7 mouse cellular contexts compared by ENCODE assay signal in the genomic region with DNA sequence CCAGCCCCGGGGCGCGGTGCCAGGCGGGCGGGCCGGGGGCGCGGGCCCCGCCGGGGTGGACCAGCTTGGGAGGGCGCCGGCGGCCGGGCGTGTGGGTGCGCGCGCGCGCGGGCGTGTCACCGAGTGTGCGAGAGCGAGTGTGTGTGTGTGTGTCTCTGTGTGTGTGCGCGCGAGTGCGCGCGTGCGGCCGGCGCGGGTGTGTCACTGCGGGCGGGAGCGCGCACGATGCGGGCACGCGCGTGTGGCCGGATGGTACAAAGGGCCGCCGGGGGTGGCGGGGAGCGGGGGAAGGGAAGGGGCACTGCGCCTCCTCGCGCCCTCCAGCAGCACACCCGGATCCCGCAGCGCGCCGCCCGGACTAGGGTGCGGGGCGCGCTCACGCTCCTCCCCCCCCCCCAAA. TPM values are rescaled to one million over a fixed set of nuclear protein-coding genes. Genes with fewer than 3 reads are reported as not detected.
DNase-seq lines count a peak whose midpoint lies in the region; ATAC-seq and TF ChIP-seq lines count a peak whose summit lies in the region.

No protein-coding gene starts in this region.

- peaks cover 28% of the 10 kb centered on the region for H3K27me3 ChIP-seq in forebrain, embryonic 12.5 days
- peaks cover 90% of the 10 kb centered on the region for H3K27me3 ChIP-seq in limb, embryonic 13.5 days
- H3K27me3 ChIP-seq in midbrain, embryonic 16.5 days (ENCODE audit: control insufficient read depth, insufficient read depth, low read depth, low read length), result no peaks in the 10 kb centered on the region

- H3K27ac ChIP-seq in forebrain, embryonic 12.5 days, result peak overlapping the region; percentile 96
- no peak overlapping the region for H3K27ac ChIP-seq in limb, embryonic 13.5 days
- peak overlapping the region; percentile 97 for H3K27ac ChIP-seq in midbrain, embryonic 16.5 days (ENCODE audit: low read length)

- ATAC-seq in forebrain, embryonic 12.5 days (ENCODE audit: low FRiP score), result peak; percentile 53
- ATAC-seq in limb, embryonic 13.5 days (ENCODE audit: low FRiP score, low read depth), result peak; percentile 19; the same call in 1 of the 2 replicates
- ATAC-seq in midbrain, embryonic 16.5 days, result peak; percentile 9

- H3K36me3 ChIP-seq in forebrain, embryonic 12.5 days (replicated peaks), result no peaks in the 10 kb centered on the region
- H3K36me3 ChIP-seq in limb, embryonic 13.5 days, result no peaks in the 10 kb centered on the region
- H3K36me3 ChIP-seq in midbrain, embryonic 16.5 days (ENCODE audit: control insufficient read depth, insufficient read depth, low read length), result no peaks in the 10 kb centered on the region

- peak overlapping the region; percentile 95 for H3K9ac ChIP-seq in forebrain, embryonic 12.5 days
- peak overlapping the region; percentile 69 for H3K9ac ChIP-seq in limb, embryonic 13.5 days
- H3K9ac ChIP-seq in midbrain, embryonic 16.5 days (ENCODE audit: low read depth, low read length), result peak overlapping the region; percentile 98

- DNase-seq in MN1 (ENCODE audit: low spot score), result peak; percentile 71
- DNase-seq in brain, embryonic 14.5 days (ENCODE audit: low read depth), result peak; percentile 95
- DNase-seq in kidney, adult 18-20 months, result peak; percentile 69
- DNase-seq in testis, postnatal 14 days (ENCODE audit: low spot score), result peak; percentile 52

- H3K9me3 ChIP-seq in forebrain, embryonic 12.5 days, result no peaks in the 10 kb centered on the region
- H3K9me3 ChIP-seq in limb, embryonic 13.5 days, result no peaks in the 10 kb centered on the region
- no peaks in the 10 kb centered on the region for H3K9me3 ChIP-seq in midbrain, embryonic 16.5 days (replicated peaks; ENCODE audit: control insufficient read depth, low read length, poor library complexity, severe bottlenecking)

- H3K4me3 ChIP-seq in forebrain, embryonic 12.5 days (replicated peaks), result peak overlapping the region; percentile 76
- H3K4me3 ChIP-seq in limb, embryonic 13.5 days, result peak overlapping the region; percentile 69
- peak overlapping the region; percentile 74 for H3K4me3 ChIP-seq in midbrain, embryonic 16.5 days (ENCODE audit: low read depth, low read length)

- peaks cover 74% of the 10 kb centered on the region for H3K4me1 ChIP-seq in forebrain, embryonic 12.5 days
- peaks cover 66% of the 10 kb centered on the region for H3K4me1 ChIP-seq in limb, embryonic 13.5 days
- H3K4me1 ChIP-seq in midbrain, embryonic 16.5 days (ENCODE audit: control insufficient read depth, insufficient read depth, low read length), result peaks cover 51% of the 10 kb centered on the region

- 2% methylated on average over 44 of the region's 62 CpGs for WGBS in forebrain, embryonic 12.5 days
- WGBS in limb, embryonic 13.5 days, result 0% methylated on average over 20 of the region's 62 CpGs
- WGBS in midbrain, embryonic 16.5 days, result 0% methylated on average over 14 of the region's 62 CpGs

- H3K4me2 ChIP-seq in forebrain, embryonic 12.5 days, result peak overlapping the region; percentile 85
- H3K4me2 ChIP-seq in limb, embryonic 13.5 days (replicated peaks), result peak overlapping the region; percentile 97
- peak overlapping the region; percentile 91 for H3K4me2 ChIP-seq in midbrain, embryonic 16.5 days (ENCODE audit: low read length)

- TF ChIP-seq POLR2A in brain, embryonic 14.5 days (IDR thresholded peaks at IDR 0.05; ENCODE audit: borderline replicate concordance, extremely low read depth, insufficient read depth, insufficient read length, poor library complexity, severe bottlenecking), result peak; percentile 57; the same call in 1 of the 2 replicates

- TF ChIP-seq CTCF in brain, embryonic 14.5 days (IDR thresholded peaks at IDR 0.05; ENCODE audit: borderline replicate concordance, extremely low read depth, insufficient read depth, insufficient read length), result no peak

RNA-seq across cellular contexts. Expression of a gene that starts 0.9 kb away (rescaled TPM):
- polyA plus RNA-seq in brain, embryonic 14.5 days (2012; rRNA removed), result 45.1 and 70.2 TPM in 2 replicates
- 5.2 and 5.7 TPM in 2 replicates for polyA plus RNA-seq in forebrain, embryonic 12.5 days (2016; fragmentation: Nextera tagmentation; extraction: Ambion mirVana)
- polyA plus RNA-seq in limb, embryonic 13.5 days (2015; fragmentation: Nextera tagmentation; extraction: Ambion mirVana), result 0.32 and 0.48 TPM in 2 replicates
- 9.2 and 10.4 TPM in 2 replicates for polyA plus RNA-seq in midbrain, embryonic 16.5 days (2015; fragmentation: Nextera tagmentation; extraction: Ambion mirVana)

RNA-seq across cellular contexts. Expression of a gene that starts 54.4 kb away (rescaled TPM):
- 7.0 and 9.9 TPM in 2 replicates for polyA plus RNA-seq in brain, embryonic 14.5 days (2012; rRNA removed)
- 10.0 and 11.9 TPM in 2 replicates for polyA plus RNA-seq in forebrain, embryonic 12.5 days (2016; fragmentation: Nextera tagmentation; extraction: Ambion mirVana)
- polyA plus RNA-seq in limb, embryonic 13.5 days (2015; fragmentation: Nextera tagmentation; extraction: Ambion mirVana), result 3.5 and 4.6 TPM in 2 replicates
- polyA plus RNA-seq in midbrain, embryonic 16.5 days (2015; fragmentation: Nextera tagmentation; extraction: Ambion mirVana), result 1.2 and 1.3 TPM in 2 replicates
